Mouse (Mus musculus) MEL (cell line): Measurements from ENCODE around the gene Cdca5.

Source experiments
- CTCF ChIP-seq, 3 experiments: IDR thresholded peaks in 2 of 3; conservative IDR thresholded peaks in 1 of 3; 2 replicates each; pipeline ENCODE4 v1.5.1; 2011 to 2012; ENCODE audit warnings: low read length in 3 of 3, low read depth in 2 of 3, mild to moderate bottlenecking in 2 of 3, improper control_type of control experiment in 1 of 3, inconsistent platforms in 1 of 3, mixed read lengths in 1 of 3, moderate library complexity in 1 of 3; ENCODE audit not compliant: control insufficient read depth in 1 of 3, insufficient read depth in 1 of 3, poor library complexity in 1 of 3, severe bottlenecking in 1 of 3
- EP300 ChIP-seq, 2 experiments: IDR thresholded peaks; 2 replicates each; pipeline ENCODE4 v1.6.1; 2011; ENCODE audit warnings: improper control_type of control experiment in 2 of 2, low read length in 2 of 2, low read depth in 1 of 2, mild to moderate bottlenecking in 1 of 2
- GATA1 ChIP-seq: IDR thresholded peaks from 2 replicates; pipeline ENCODE4 v1.6.1; 2011; ENCODE audit warnings: low read depth, low read length, improper control_type of control experiment
- HCFC1 ChIP-seq: IDR thresholded peaks from 2 replicates; pipeline ENCODE4 v1.6.1; 2012; ENCODE audit warnings: low read depth, mild to moderate bottlenecking, inconsistent platforms, low read length, improper control_type of control experiment, moderate library complexity
- MAFK ChIP-seq: IDR thresholded peaks from 2 replicates; pipeline ENCODE4 v1.6.1; 2011; ENCODE audit warnings: low read depth, mild to moderate bottlenecking, low read length, improper control_type of control experiment, borderline replicate concordance
- POLR2A ChIP-seq, 2 experiments: IDR thresholded peaks; 2 replicates each; pipeline ENCODE4 v1.6.1; 2011 to 2012; ENCODE audit warnings: low read length in 2 of 2, mild to moderate bottlenecking in 2 of 2, control low read depth in 1 of 2, improper control_type of control experiment in 1 of 2, low read depth in 1 of 2, moderate library complexity in 1 of 2; ENCODE audit not compliant: control insufficient read depth in 1 of 2, insufficient read depth in 1 of 2, poor library complexity in 1 of 2
- TCF12 ChIP-seq: IDR thresholded peaks from 2 replicates; pipeline ENCODE4 v1.6.1; 2014; ENCODE audit warnings: low read depth, mild to moderate bottlenecking, inconsistent platforms, low read length, improper control_type of control experiment, moderate library complexity
- ZC3H11A ChIP-seq: IDR thresholded peaks from 2 replicates; pipeline ENCODE4 v1.6.1; 2012; ENCODE audit warnings: low read depth, mild to moderate bottlenecking, inconsistent platforms, low read length, improper control_type of control experiment

GRCm38 (mm10) chr19:6037695-6038094, 47.1 kb upstream of the Cdca5 start:
- no peak for TF ChIP-seq CTCF (IDR thresholded peaks at IDR 0.05 in 2 of 3, conservative IDR thresholded peaks at IDR 0.05 in 1 of 3; ENCODE audit: control insufficient read depth in 1 of 3, insufficient read depth in 1 of 3, low read depth in 2 of 3, low read length in 3 of 3, poor library complexity in 1 of 3, severe bottlenecking in 1 of 3)
- no peak for TF ChIP-seq POLR2A (IDR thresholded peaks at IDR 0.05; ENCODE audit: control insufficient read depth in 1 of 2, insufficient read depth in 1 of 2, low read depth in 1 of 2, low read length in 2 of 2, poor library complexity in 1 of 2)
- no peak for TF ChIP-seq HCFC1
- no peak for TF ChIP-seq ZC3H11A
- TF ChIP-seq EP300 (IDR thresholded peaks at IDR 0.05; ENCODE audit: low read depth in 1 of 2, low read length in 2 of 2): peak in 1 of 2 experiments; percentile 10; a peak in 1 of 4 replicates
- TF ChIP-seq MAFK: no peak
- no peak for TF ChIP-seq TCF12
- peak; percentile 42 for TF ChIP-seq GATA1
